21 mouse cellular contexts compared by ENCODE assay signal in the genomic region with DNA sequence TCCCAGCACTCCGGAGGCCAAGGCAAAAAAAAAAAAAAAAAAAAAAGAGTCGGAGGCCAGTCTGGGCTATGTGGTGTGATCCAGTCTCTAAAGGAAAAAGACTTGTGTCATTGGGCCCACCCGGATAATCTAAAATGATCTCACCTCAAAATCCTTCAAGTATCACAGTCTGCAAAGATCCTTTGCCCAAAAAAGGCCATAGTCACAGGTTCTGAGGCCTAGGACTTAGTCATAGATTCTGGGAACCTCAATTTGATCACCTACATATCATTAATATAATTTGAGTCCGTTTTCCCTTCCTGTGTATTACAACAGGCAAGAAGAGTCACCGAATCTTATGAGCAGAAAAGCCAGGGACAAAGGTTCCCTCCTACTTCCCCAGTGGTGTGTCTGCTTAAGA.
DNase-seq lines count a peak whose midpoint lies in the region; ATAC-seq and TF ChIP-seq lines count a peak whose summit lies in the region.
"Had no signal": no experiment of that assay in that cellular context is flagged by ENCODE, and none has a peak within 500 bp of the region (broad histone marks: within the 10 kb centered on the region; RNA-seq: fewer than 3 reads in every experiment).

No protein-coding gene starts in this region.

- no peaks in the 10 kb centered on the region for H3K9me3 ChIP-seq in midbrain, embryonic 11.5 days (ENCODE audit: control insufficient read depth, low read length)
- H3K9me3 ChIP-seq in midbrain, embryonic 15.5 days, result no peaks in the 10 kb centered on the region
- H3K9me3 ChIP-seq in kidney, embryonic 14.5 days (ENCODE audit: control insufficient read depth, low read length), result no peaks in the 10 kb centered on the region
- H3K9me3 ChIP-seq: embryonic facial prominence, embryonic 13.5 days; embryonic facial prominence, embryonic 15.5 days; forebrain, embryonic 13.5 days; forebrain, embryonic 15.5 days had no signal

- H3K36me3 ChIP-seq in midbrain, embryonic 11.5 days (ENCODE audit: control insufficient read depth, insufficient read depth, low read length), result no peaks in the 10 kb centered on the region
- no peaks in the 10 kb centered on the region for H3K36me3 ChIP-seq in midbrain, embryonic 15.5 days (replicated peaks)
- no peaks in the 10 kb centered on the region for H3K36me3 ChIP-seq in myocyte (ENCODE audit: control insufficient read depth, insufficient read depth)
- H3K36me3 ChIP-seq in kidney, embryonic 14.5 days (ENCODE audit: control insufficient read depth, insufficient read depth, low read length), result no peaks in the 10 kb centered on the region
- H3K36me3 ChIP-seq: embryonic facial prominence, embryonic 13.5 days; embryonic facial prominence, embryonic 15.5 days; forebrain, embryonic 15.5 days had no signal

- no peaks in the 10 kb centered on the region for H3K79me2 ChIP-seq in myocyte (ENCODE audit: control insufficient read depth, insufficient read depth)

- no peaks in the 10 kb centered on the region; the same call in 1 of the 2 replicates for H3K27me3 ChIP-seq in midbrain, embryonic 11.5 days (ENCODE audit: control insufficient read depth, insufficient read depth, low read length)
- H3K27me3 ChIP-seq in midbrain, embryonic 15.5 days (replicated peaks), result 0 out of 2 replicates have a peak, but pooled peaks cover 4% of the 10 kb centered on the region
- H3K27me3 ChIP-seq in myocyte (ENCODE audit: control insufficient read depth, insufficient read depth, insufficient read length), result no peaks in the 10 kb centered on the region
- no peaks in the 10 kb centered on the region for H3K27me3 ChIP-seq in kidney, embryonic 14.5 days (ENCODE audit: control insufficient read depth, insufficient read depth, low read length)
- H3K27me3 ChIP-seq: embryonic facial prominence, embryonic 13.5 days; embryonic facial prominence, embryonic 15.5 days; forebrain, embryonic 13.5 days; forebrain, embryonic 15.5 days had no signal

- no peak for ATAC-seq in midbrain, embryonic 11.5 days (ENCODE audit: low FRiP score)
- ATAC-seq in midbrain, embryonic 15.5 days (replicated peaks), result no peak
- no peak for ATAC-seq in inflammation-experienced regulatory T-cells, adult 6 months
- ATAC-seq in kidney, embryonic 14.5 days (ENCODE audit: low FRiP score, low TSS enrichment), result no peak
- ATAC-seq: forebrain, embryonic 13.5 days; forebrain, embryonic 15.5 days; forebrain, postnatal 0 days had no signal

- no peak overlapping the region for H3ac ChIP-seq in myocyte (ENCODE audit: control insufficient read depth, insufficient read length)

- no peak overlapping the region for H3K9ac ChIP-seq in midbrain, embryonic 11.5 days (ENCODE audit: low read length)
- no peak overlapping the region for H3K9ac ChIP-seq in midbrain, embryonic 15.5 days
- H3K9ac ChIP-seq in kidney, embryonic 14.5 days (ENCODE audit: low read depth, low read length), result no peak overlapping the region
- H3K9ac ChIP-seq: embryonic facial prominence, embryonic 13.5 days; embryonic facial prominence, embryonic 15.5 days; forebrain, embryonic 13.5 days; forebrain, embryonic 15.5 days; forebrain, postnatal 0 days had no signal

- no peak overlapping the region for H3K27ac ChIP-seq in midbrain, embryonic 11.5 days (ENCODE audit: low read depth, low read length)
- no peak overlapping the region for H3K27ac ChIP-seq in midbrain, embryonic 15.5 days
- no peak overlapping the region for H3K27ac ChIP-seq in kidney, embryonic 14.5 days (ENCODE audit: low read depth, low read length)
- H3K27ac ChIP-seq: embryonic facial prominence, embryonic 13.5 days; embryonic facial prominence, embryonic 15.5 days; forebrain, embryonic 13.5 days; forebrain, embryonic 15.5 days had no signal

- no peak overlapping the region for H3K4me3 ChIP-seq in midbrain, embryonic 11.5 days (ENCODE audit: low read depth, low read length)
- no peak overlapping the region for H3K4me3 ChIP-seq in midbrain, embryonic 15.5 days
- H3K4me3 ChIP-seq in myocyte, result no peak overlapping the region
- H3K4me3 ChIP-seq in kidney, embryonic 14.5 days (ENCODE audit: low read length), result no peak overlapping the region
- H3K4me3 ChIP-seq: embryonic facial prominence, embryonic 13.5 days; embryonic facial prominence, embryonic 15.5 days; forebrain, embryonic 13.5 days; forebrain, embryonic 15.5 days had no signal

- H3K4me2 ChIP-seq in midbrain, embryonic 11.5 days, result no peak overlapping the region
- no peak overlapping the region for H3K4me2 ChIP-seq in midbrain, embryonic 15.5 days
- H3K4me2 ChIP-seq in myocyte (ENCODE audit: low read depth), result peak overlapping the region; percentile 32
- H3K4me2 ChIP-seq in kidney, embryonic 14.5 days (replicated peaks; ENCODE audit: low read depth, low read length), result no peak overlapping the region
- H3K4me2 ChIP-seq: embryonic facial prominence, embryonic 13.5 days; embryonic facial prominence, embryonic 15.5 days; forebrain, embryonic 13.5 days; forebrain, embryonic 15.5 days had no signal

- TF ChIP-seq POLR2A in myocyte (IDR thresholded peaks at IDR 0.05; ENCODE audit: insufficient read length, low read depth), result no peak

- peak; percentile 65 for DNase-seq in midbrain, embryonic 11.5 days (ENCODE audit: low spot score, missing footprints)
- DNase-seq: adrenal gland, adult 2 months; adrenal gland, postnatal 10 days; adrenal gland, postnatal 25 days; B cell, adult 2 months; cerebellum, adult 11 months; cerebellum, adult 18-20 months; cerebellum, adult 8-10 months; cerebellum, adult 9-11 months; cerebellum, postnatal 14 days; cerebellum, postnatal 36 days; embryo, embryonic 11 days; forebrain, postnatal 0 days had no signal

- peaks cover 9% of the 10 kb centered on the region for H3K4me1 ChIP-seq in midbrain, embryonic 11.5 days (ENCODE audit: control insufficient read depth, insufficient read depth, low read length)
- H3K4me1 ChIP-seq in midbrain, embryonic 15.5 days, result no peaks in the 10 kb centered on the region
- no peaks in the 10 kb centered on the region for H3K4me1 ChIP-seq in kidney, embryonic 14.5 days (ENCODE audit: control insufficient read depth, insufficient read depth, low read length)
- H3K4me1 ChIP-seq: embryonic facial prominence, embryonic 13.5 days; embryonic facial prominence, embryonic 15.5 days had no signal

- 62% methylated on average over 5 of the region's 5 CpGs for WGBS in midbrain, embryonic 11.5 days
- 58% methylated on average over 5 of the region's 5 CpGs for WGBS in midbrain, embryonic 15.5 days
- WGBS in kidney, embryonic 14.5 days, result 92% methylated on average over 5 of the region's 5 CpGs

TF ChIP-seq in myocyte, 11 proteins besides CTCF, POLR2A, EP300 and RAD21:
- TF ChIP-seq MAX (IDR thresholded peaks at IDR 0.05; ENCODE audit: low read depth) (no peak), SRF (IDR thresholded peaks at IDR 0.05; ENCODE audit: control insufficient read depth, insufficient read length, low read depth) (peak; percentile 89)
